Mouse (Mus musculus) heart, postnatal 0 days (tissue): ENCODE data around the gene Anapc7.

Experiments used
- CTCF ChIP-seq: IDR thresholded peaks from 2 replicates; pipeline ENCODE4 v1.5.1; 2016; ENCODE audit warnings: antibody characterized with exemption, control low read depth, low read depth
- EP300 ChIP-seq: IDR thresholded peaks from 2 replicates; pipeline ENCODE4 v1.6.1; 2016; ENCODE audit warnings: antibody characterized with exemption, low read depth

DNA sequence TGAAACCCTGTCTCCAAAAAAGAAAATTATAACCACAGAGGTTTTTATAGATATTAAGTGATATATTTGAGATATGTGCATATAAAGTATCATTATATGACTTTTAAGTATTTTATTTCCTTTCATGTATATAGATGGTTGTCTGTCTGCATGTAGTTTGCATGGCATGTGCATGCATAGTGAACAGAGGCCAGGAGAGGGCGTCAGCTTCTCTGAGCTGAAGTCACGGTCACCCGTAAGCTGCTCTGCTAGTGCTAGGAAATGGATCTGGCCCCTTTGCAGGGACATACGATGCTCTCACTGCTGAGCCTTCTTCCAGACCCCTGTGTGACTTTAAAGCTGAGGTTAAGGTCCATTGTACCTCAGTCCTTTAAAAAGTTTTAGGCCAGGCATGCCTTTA lies 13.0 kb downstream of the Anapc7 start:
- TF ChIP-seq CTCF (peak; percentile 13; the same call in 1 of the 2 replicates), EP300 (no peak)
